Mouse (Mus musculus): ENCODE results near the gene Gm11444. TPM values are rescaled to one million over a fixed set of nuclear protein-coding genes. Genes with fewer than 3 reads are reported as not detected.

Gene Gm11444
- total RNA-seq, 2 experiments from 2014 or later = not detected

GRCm38 (mm10) chr11:85818401-85818800 is 31.7 kb downstream of the Gm11444 start:
- no peak for DNase-seq (ENCODE audit: low spot score in 2 of 2)

DNA sequence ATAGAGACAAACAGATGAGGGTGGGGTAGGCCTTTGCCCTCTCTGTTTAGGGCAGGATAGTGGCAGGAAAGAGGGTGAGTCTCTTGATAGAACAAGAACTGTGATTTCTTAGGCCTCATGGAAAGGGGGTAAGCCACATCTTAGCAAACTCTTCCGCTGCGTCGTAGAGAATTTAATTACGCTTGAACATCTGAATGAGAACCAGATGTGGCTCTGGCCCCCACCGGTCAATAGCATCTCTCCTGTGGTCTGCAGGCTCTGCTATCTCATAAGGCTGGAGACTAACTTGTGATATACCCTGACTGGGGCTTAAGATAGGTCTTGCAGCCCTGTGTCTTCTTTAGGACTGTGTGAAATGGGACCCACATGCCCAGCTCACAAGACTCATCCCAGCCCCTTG is 33.7 kb downstream of the Gm11444 start:
- DNase-seq (ENCODE audit: low spot score in 2 of 2) = no peak

- DNase-seq (ENCODE audit: low spot score in 2 of 2) = no peak
Observed at GRCm38 (mm10) chr11:85814678-85815077, 35.5 kb downstream of the Gm11444 start.

GRCm38 (mm10) chr11:85812201-85812966 is 37.7 kb downstream of the Gm11444 start:
- DNase-seq (ENCODE audit: low spot score in 2 of 2) = no peak

DNA sequence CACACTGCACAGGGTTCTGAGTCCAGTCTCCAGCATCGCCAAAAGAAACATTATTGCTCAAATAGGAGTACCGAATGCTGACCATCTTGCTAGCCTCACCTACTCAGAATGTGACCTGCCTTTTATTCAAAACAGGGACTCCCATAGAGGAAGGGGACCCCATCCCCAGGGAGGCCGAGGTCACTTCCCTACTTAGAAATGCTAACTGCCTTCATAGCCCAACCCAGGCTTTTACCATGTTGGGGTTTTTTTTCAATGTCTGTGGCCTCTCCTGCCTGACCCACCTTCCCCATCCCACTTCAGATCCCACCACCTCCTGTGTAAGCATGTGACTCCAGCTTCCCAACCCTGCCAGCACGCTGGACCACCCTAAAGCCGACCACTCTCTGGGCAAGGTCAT is 38.5 kb downstream of the Gm11444 start:
- no peak for DNase-seq (ENCODE audit: low spot score in 2 of 2)

DNA sequence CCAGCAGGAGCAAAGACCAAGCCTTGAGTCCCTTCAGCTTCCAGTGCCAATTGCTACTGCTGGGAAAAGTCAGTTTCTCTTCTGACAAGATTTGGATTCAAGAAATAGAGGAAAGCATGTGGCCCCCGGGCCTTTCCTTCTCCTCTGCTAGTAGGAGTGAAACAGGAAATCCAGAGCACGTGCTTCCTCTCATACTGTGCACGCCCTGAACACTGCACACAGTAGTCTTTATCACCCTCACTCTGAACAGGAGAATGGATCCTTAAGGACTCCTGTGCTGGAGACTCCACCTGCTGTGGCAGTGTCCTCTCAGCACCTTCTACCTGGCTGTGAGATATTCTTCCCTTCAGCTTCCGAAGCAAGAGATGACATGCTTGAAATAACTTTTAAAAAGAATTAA is 38.9 kb downstream of the Gm11444 start:
- no peak for DNase-seq (ENCODE audit: low spot score in 2 of 2)

GRCm38 (mm10) chr11:85807353-85807752 is 42.8 kb downstream of the Gm11444 start:
- no peak for DNase-seq (ENCODE audit: low spot score in 2 of 2)

GRCm38 (mm10) chr11:85805779-85806178 is 44.4 kb downstream of the Gm11444 start:
- no peak for DNase-seq (ENCODE audit: low spot score in 2 of 2)

DNA sequence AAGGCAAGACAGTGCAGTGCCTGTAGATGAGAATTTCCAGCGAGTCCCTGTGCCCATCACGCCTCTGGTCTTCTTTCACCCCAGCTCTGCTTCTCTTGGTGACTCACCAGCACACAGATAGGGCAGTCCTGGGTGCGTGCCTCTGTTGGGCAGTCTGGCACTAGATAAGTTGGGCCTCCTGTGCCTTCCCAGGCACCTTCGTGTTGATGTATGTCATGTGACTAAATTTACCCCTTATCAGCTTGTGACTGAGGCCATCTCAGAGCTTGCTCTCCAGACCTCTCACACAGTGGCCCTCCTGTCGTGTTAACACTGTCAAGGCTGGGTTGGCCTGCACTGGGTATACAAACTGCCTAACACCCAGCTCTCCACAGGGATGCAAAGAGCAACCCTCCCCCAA is 46.1 kb downstream of the Gm11444 start:
- DNase-seq (ENCODE audit: low spot score in 2 of 2) = no peak

- no peak for DNase-seq (ENCODE audit: low spot score in 2 of 2)
Observed at GRCm38 (mm10) chr11:85800380-85800779, 49.8 kb downstream of the Gm11444 start.

DNA sequence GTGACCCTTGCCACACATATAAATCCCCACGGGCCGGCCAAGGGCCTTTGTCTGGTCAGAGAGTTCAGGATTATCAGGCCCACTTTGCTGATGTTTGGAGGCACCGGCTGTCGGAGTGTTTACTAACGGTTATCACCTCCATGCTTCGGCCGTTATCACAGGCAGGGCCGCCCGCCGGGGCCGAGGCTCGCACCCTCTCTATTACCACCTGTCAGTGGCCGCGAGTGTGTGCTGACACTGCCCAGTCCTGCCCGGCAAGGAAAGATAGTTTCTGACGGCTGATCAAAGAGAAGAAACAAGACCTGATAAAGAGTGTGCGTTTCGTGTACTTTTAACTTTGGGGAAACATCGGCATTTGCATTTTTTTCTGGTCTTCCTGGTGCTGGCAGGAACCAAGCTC is 50.3 kb downstream of the Gm11444 start:
- DNase-seq (ENCODE audit: low spot score in 2 of 2) = no peak

- DNase-seq (ENCODE audit: low spot score in 2 of 2) = no peak
Observed at GRCm38 (mm10) chr11:85799456-85799855, 50.7 kb downstream of the Gm11444 start.

Other genes with a start within 250 kb of the Gm11444 start
- 1 to 10 TPM; 2.7 to 3.3 TPM for gene Tbx2, start 17.8 kb downstream of the Gm11444 start, total RNA-seq (2021)
- gene Tbx4, start 36.1 kb upstream of the Gm11444 start, total RNA-seq (2021) = under 1 TPM; 0.24 to 0.53 TPM